Mouse (Mus musculus) T-helper 2 cell (primary cell): ENCODE measurements around the gene Msln.

Experiments
- in situ Hi-C: fragments of 300-600 bp; cut with MboI, MseI; formaldehyde crosslinking; loops from one replicate; pipeline ENCODE4 v1.15.1; 2025; ENCODE audit warnings: high pct_unique_total_duplicates

Gene Msln

DNA sequence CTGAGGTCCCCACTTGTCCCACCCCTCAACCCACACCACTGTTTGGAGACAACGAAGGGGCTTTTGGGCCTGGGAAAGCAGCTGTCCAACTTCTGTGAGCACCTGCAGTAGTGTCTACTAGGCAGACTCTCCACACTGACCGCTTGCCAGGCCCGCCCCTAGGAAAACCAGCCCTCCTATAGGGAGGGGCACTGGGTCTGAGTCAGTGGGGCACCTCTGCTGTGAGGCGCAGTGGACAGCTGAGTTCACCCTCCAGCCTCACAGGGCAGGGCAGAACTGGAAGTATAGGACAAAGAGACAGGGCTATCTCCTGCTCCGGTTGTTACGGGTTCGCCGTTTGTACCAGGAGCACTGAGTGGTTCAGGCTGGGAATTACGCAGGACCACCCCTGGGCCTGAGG is at the start of gene Msln:
Msln (minus strand) TSS at position 138 of the 400 bp plus-strand sequence.
- in situ Hi-C loops: no loop called here

DNA sequence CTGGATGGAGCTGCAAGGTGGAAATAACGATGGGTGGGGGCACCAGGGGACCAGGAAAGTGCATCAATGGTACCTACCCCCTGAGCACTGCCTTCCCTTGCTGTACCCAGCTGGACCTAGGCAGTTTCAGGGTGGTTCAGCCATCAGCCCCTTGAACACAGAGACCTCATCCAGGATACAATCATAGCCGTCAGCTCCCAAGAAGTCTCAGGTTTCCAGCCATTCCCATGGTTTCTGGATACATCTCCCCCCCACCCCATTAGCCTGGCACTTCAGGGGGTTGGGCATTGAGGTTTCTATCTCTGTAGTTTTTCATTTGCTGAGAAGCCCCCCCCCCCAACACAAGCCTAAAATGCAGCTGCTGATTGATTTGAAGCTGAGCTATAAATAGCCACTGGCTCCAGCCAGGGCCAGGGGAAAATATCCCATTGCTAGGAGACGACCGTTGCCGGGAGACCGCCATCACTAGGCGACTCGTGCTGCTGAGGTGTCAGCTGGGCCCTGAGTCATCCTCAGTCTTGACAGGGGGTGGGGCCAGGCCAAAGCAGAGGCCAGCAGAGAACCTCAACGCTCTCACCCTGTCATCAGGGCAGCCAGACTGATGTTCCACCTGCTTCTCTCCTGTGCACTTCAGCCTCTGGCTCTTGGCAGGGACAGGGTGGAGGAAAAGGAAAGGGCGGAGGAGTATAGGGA is 48.8 kb upstream of the Msln start:
- in situ Hi-C loops: no loop called here

DNA sequence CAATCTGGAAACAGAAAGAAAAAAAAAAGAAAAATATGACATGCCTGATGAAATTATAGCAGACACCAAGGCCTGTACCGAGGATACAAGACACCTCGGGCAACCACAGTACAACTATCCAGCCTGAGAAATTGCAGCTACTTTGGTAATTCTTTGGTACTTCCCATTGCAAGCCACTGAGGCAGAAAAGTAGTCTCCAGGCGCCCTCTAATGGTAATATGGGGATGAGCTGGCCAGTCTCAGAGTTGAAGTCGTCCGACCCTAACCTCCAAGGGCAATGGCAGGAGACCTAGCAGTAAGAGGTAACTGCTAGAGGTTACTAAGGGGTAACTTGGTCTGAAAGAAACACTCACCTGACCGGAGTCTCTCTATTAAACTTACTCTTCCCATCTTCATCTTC is 46.9 kb upstream of the Msln start:
- in situ Hi-C loops: no loop called here

DNA sequence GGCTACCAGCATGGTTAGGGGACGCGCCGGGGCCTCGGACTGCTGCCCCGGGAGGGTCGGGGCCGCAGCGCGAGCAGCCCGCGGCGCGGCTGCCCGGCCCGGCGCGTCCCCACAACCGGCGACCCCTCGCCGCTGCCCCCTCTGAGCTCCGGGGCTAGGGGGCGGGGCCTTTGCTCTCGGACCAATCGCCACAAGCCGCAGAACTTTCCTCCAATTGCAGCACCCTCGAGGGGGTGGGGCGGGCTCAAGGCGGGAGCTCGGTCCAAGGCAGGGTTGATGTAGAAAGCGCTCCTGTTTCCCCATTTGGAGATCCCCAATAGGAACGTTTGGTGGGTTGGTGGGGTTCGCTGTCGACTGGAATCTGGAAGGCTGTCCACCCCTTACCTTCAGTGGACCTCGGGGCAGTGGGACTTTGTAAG is 42.8 kb upstream of the Msln start, which contains the start of gene Metrn:
Metrn (minus strand) TSS at position 186 of the 419 bp plus-strand sequence.
- in situ Hi-C loops: no loop called here

DNA sequence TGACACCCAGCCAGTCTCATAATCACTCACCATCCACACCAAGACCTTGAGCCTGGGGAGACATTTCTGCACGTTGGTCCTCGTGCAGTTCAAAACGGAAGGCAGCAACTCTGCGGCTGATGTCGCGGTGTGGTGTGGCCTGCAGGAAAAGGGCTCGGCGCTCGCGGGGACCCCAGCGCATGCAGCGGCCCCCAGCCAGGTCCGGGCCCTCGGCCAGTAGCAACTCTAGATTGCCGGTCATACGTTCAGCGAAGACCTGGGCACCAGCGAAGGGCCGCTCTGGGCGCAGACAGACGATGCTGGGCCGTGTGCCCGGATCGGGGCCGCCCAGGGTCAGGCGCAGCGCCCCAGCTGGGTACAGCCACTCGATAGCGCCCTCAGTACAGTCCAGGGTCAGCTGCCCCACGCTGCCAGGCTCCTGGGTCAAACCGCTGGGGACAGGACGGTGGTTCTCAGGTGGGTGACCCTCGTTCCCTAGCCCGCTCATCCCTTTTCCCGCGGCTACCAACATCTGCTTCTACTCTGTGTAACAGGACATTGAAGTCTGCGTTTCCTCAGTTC is 42.1 kb upstream of the Msln start:
- in situ Hi-C loops: no loop called here

DNA sequence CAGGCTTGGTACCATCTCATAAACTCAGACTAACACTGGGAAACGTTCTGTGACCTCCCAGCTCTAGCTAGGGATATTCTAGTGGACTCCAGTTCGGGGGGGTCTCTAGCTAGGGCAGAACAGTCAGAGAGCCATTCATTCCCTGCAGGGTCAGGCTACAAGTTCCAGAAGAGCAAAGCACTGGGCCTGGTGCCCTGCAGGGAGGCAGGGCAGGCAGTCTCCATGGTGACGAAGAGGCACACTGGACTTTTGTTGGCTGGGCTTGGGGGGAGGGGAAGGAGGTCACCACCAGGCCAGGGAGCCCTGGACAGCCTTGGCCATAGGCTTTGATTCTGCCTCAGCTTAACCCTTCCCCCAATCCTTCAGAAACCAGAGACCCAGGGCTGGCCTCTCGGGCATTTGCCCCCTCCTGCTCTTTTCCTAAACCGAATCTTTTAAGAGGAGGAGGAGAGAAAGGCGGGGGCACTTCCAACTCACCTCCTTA is 41.5 kb upstream of the Msln start, which contains the start of gene AC134908.4:
AC134908.4 (minus strand) TSS at position 51 of the 484 bp plus-strand sequence.
- in situ Hi-C loops: no loop called here

DNA sequence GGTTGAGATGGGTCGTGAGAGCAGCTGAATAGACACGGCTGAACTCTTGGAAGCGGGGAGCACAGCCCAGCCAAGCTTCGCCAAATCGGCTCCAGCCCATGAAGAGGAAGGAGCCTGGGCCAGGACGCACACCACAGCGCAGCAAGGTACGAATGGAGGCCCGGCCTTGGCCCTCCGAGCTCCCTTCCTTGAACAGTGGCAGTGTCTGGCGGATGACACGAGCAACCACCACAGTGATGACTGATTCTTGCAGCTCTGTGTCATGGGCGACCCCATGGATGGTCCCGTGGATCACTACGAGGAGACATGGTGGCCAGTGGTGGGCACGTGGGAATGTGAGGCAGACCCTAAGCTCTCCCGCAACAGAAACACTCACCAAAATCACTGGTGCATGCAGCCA is 40.8 kb upstream of the Msln start:
- in situ Hi-C loops: no loop called here

DNA sequence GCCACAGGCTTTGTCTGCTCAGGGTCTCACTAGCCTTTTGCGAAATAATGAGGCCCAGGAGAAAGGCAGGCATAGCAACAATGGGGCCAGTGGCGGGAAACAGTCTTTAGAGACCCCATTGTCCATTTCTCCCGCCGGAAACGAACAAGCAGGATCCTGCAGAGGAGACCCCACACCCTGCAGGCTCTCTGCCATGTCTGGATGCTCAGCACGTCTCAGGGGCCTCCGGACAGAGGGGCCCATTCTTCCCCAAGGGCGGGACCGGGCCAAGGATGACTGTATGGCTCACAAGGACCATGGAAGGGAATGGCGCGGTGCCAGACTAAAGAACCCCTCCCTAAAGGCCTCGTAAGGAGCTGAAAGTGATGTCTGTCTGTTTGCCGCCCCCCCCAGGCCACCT is 40.0 kb upstream of the Msln start:
- in situ Hi-C loops: no loop called here

DNA sequence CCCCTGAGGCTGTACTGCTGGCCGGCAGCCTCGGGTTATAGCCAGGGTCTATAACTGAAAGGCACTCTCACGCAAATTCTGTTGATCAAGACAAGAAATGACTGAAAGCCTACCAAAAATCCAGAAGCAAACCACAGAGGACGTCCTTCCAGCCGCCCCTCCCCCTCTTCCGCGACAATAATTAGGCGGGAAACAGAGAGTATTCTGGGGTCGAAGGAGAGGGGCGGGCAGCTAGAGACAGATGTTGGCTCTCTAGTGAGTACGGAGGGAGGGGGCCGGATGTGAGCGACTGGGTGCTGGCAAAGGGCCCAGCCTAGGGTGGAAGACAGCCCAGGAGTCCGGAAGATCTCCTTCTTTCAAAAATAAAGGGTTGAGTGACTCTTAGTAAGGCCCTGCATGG is 38.4 kb upstream of the Msln start, which contains the start of gene Fam173a:
Fam173a (minus strand) TSS at position 287 of the 400 bp plus-strand sequence.
- in situ Hi-C loops: no loop called here

DNA sequence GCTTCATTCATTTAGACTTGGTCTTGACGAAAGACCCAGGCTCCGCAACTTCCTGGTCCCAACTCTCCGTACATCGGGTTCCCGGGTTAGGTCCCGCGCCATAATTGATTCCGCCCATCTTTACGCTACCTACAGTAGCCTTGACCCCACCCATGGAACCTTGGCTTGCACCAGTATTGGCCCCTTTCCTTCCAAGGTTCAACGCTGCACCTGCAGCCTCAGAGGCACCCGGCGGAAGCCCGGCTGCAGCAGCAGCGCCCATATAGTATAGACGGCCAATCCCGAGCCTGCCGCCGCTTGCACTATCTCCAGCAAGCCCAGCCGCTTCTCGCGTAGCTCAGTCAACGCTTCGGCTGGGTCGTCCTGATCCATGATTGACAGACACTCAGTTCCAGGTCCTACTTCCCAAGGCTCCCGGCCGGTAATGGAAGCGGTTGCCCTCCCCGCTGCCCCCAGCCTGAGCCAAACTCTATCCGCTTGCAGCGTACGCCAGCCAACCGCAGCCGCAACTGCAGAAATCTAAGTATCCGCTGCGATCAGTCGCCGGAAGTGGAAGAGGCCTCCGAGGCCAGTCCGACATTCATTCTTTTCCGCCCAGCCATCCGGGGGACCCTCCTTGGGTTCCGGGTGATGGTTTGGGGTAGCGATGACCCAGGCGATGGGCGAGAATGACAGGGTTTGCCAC is 37.8 kb upstream of the Msln start:
- in situ Hi-C loops: no loop called here

DNA sequence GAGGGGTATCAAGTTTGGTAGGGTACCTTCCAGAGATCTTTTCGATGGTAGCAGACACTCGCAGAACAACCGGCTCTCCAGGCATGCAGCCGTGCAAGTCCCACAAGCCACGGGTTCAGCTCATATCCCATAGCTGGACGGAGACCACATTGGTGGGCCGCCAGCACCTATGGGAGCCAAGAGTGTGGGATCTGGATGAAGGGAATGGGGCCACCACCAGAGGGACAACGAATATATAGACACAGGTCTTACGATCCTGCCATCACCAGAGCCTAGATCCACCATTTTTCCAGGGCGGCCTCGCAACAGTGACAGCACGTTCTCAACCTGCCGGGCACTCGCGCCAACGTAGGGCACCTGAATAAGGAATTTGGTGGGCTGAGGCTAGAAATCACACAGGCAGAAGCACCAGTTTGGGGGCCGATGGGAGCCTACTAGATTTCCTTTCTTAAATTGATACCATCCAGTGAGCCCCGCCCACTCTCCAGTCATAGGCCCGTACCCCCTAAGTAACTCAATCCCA is 37.2 kb upstream of the Msln start:
- in situ Hi-C loops: no loop called here

DNA sequence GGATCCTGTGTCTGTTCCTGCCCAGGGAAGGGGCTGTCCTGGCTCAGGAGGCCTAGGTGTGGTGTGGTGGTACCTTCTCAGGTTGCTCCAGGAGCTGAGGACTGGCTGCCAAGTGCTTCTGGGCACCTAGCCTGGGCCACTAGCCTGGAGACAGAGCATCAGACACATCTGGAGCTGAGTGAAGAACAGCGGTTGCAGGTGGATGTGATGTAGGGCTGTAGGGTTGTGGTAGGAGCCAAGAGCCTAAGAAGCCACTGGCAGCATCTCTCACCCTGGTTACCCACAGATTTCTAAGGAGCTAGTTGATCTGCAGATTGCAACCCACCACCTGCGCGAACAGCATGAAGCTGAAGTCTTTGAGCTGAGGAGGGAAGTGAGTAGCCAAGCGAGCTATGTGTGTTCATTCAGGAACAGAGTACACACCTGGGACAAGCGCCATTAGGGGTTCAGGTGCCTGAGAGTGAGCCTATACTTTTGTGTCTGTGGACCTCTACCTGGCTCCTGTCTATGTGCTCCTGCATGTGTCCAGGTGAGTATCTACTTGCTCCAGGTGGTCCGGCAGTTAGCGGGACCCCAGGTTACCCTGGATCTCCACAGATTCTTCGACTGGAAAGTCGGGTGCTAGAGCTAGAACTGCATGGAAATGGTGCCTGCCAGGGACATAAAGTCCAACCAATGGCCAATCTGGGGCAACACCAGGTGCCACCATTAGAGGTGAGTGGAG is 32.8 kb upstream of the Msln start:
- in situ Hi-C loops: no loop called here

DNA sequence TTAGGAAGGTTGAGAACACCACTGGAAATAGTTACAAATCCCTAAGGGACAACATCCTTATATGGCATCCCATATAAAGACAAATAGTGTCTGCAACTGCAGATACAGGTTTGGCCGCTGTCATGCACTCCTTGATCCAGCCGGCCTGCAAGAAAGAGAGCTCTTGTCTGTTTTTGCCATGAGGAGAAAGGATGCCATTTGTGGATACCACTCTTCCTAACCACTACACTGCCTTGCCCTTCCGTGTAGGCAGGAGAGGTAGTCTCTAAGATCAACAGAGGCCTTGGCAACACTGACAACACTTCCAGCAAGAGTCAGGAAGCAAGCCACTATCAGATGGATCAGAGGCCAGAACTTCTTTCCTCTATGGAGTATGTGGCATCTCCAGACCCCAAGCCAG is 32.1 kb upstream of the Msln start, which contains the start of gene Ccdc78:
Ccdc78 (plus strand) TSS at position 301 of the 400 bp plus-strand sequence.
- in situ Hi-C loops: no loop called here

DNA sequence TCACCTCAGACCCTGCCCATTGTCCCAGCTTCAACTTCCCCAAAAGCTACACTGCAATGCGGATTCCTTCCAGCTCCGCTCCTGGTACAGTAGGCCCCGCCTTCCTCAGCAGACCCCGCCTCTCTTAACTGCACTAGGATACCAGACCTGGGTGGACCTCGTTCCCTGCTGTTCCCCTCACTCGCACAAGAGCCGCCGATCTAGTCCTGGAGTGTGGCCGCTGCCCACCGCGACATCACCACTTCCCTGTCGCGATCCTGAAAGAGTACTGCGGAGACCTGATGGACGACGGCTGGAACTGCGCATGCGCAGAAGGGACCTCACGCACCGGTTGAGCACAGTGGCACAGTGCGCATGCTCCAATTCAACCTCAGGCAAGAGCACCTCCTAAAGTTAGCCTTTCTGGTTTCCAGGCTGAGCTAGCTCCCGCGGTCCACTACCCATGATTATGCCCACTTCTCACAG is 31.1 kb upstream of the Msln start, which contains the start of gene Haghl:
Haghl (minus strand) TSS at position 393 of the 465 bp plus-strand sequence.
- in situ Hi-C loops: no loop called here

DNA sequence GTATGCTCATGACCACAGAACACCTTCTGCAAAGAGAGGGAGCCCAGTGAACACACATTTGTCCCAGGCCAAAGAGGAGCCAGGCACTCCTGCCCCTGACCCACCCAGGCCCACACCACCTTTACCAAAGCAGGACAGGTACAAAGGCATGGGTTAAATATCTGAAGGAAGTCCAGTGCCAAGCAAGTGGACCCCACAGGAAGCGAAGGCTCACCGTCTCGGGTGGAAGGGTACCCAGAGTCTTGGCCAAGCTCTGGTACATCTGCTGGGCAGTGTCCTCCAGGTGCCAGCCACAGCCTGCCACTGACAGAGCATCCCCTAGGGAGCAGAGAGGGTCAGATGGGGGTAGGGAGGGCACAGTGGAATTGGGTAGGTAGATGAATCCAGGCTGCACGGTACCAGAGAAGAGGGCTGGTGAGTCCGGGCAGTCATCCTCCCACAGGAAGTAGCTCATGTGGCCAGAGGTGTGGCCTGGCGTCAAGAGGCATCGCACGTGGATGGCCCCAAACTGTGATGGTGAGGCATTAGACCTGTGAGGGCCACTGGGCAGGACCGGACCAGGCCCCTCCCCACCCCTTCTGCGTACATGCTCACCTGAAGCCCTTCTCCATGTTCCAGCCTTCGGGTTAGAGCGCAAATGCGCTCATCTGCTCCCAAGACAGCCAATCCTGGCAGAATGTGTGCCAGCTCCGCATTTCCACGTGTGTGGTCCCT is 29.8 kb upstream of the Msln start:
- in situ Hi-C loops: loop anchor here (5.0 kb wide), 1 partner anchor 47 kb away; the partner anchor contains the start of gene Mslnl

DNA sequence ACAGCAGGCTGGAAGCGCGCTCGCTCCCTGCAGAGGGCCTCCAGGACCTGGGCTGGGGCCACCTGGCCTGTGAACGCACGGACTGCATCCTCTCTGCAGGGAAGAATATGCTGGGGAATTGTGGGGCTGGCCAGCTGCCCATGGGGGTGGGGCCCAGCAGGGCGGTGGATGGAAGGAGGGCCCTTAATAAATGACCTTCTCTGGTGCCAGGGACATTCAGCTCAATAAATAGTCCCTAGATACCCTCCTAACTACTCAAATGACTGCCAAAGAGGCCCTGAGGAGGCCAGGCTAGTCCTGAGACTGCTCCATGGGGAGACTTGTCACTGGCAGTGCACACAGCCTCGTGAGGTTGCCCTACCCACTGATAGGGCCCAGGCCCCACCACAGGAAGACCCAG is 28.9 kb upstream of the Msln start:
- in situ Hi-C loops: loop anchor here (5.0 kb wide), 1 partner anchor 46 kb away; the partner anchor contains the start of gene Mslnl

DNA sequence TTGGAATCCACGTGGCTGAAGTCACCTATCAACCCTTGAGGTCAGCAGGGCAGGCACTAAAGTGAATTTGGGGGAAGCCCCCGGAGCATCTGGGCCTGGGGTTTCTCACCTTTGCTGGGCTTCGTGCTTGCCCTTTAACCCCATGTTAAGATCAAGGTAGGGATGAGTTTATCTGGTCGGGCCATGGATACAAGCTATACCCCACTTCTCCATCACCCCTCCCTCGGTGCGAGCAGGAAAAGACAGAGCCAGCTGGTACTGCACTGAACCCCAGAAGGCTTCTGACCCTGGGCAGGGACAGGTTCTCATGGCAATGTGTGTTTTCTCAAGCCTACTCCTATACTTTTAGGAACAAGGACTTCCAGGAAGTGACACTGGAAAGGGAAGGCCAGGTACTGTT is 27.2 kb upstream of the Msln start:
- in situ Hi-C loops: loop anchor here (5.0 kb wide), 1 partner anchor 44 kb away; the partner anchor contains the start of gene Mslnl

DNA sequence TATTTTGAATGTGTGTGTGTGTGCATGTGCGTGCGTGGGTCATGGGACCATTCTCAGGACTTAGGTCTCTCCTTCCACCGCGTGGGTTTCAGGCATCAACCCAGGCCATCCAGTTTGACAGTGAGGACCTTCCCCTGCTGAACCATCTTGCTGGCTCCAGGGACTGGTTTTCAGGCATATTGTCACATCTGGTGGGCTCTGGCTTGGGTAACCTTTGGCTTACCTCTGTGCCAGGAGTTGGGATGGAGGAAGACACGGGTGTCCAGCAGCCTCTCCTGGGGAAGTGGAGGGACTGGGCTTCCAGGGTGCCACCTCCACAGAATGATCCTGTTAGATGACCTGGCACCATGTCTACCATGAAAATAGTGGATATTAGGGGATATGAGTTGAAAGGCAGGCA is 23.8 kb upstream of the Msln start:
- in situ Hi-C loops: no loop called here

DNA sequence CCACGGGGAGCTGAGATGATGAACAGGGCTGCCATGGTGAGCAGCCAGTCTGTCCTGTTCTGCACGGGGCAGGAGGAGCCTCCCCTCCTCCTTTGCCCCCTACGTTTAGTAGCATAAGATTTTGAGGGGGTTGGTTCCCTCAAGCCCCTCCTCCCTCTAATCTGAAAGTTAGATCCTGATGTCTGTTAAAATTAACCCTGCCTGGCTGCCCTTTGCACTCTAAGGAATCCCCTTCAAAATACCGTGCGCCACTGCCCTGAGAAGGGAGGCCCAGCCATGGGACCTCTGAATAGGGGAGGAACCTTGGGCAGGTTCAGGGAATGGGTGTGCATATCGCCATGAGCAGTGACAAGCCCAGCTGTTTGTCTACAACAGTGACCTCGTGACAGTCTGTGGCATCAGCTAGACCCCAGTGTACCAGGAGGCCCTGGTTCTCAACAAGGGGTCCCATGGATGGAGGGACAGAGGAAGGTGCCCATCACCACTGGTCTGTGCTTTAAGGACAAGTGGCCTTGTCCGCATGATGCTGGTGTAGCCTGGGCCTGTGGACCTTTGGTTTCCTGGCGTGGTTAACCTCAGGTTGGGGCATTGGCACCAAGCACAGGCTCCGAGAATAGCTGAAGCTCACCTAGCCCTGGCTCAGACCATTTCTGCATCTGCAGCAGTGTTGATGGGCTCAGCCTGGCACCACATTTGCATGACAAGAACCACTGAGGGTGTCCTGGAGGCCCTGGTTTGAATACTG is 21.3 kb upstream of the Msln start:
- in situ Hi-C loops: no loop called here
